In genomic region chr7:28557708-28558107, GRCm38 (mm10) we compare ENCODE assay signal across 14 mouse cellular contexts. TPM values are rescaled to one million over a fixed set of nuclear protein-coding genes. Genes with fewer than 3 reads are reported as not detected.
A peak's percentile ranks its signal among the peaks of the same experiment; 100 is the strongest.
DNase-seq lines count a peak whose midpoint lies in the region; ATAC-seq and TF ChIP-seq lines count a peak whose summit lies in the region.
"Had no signal": no experiment of that assay in that cellular context is flagged by ENCODE, and none has a peak within 500 bp of the region (broad histone marks: within the 10 kb centered on the region; RNA-seq: fewer than 3 reads in every experiment).

No protein-coding gene starts in this region.

- intact Hi-C loops in heart, postnatal 25 days (cut with DNase I) = no loop called here
- intact Hi-C loops in left cerebral cortex, adult 2 months (cut with DNase I) = no loop called here

- no peak for ATAC-seq in heart, postnatal 0 days (ENCODE audit: insufficient read depth, low read depth)
- ATAC-seq in limb, embryonic 13.5 days (ENCODE audit: low FRiP score, low read depth) = peak; percentile 45
- no peak for ATAC-seq in stomach, postnatal 0 days (ENCODE audit: low FRiP score, low TSS enrichment)
- ATAC-seq: Patski had no signal

- DNase-seq in heart, postnatal 0 days (ENCODE audit: low spot score) = no peak
- no peak for DNase-seq in heart, postnatal 25 days (ENCODE audit: low spot score)
- DNase-seq in ES-E14 (ENCODE audit: low read depth, low spot score) = no peak
- no peak for DNase-seq in stomach, postnatal 0 days (ENCODE audit: low spot score)
- no peak for DNase-seq in layer of hippocampus, adult 9-10 months (ENCODE audit: low spot score)
- DNase-seq in left cerebral cortex, adult 2 months (ENCODE audit: extremely low spot score in 1 of 2, low spot score in 2 of 2) = no peak
- DNase-seq in adrenal gland, postnatal 4 days (ENCODE audit: low spot score in 2 of 2) = no peak

- WGBS in heart, postnatal 0 days = 58% methylated on average over 6 of the region's 6 CpGs
- 68% methylated on average over 6 of the region's 6 CpGs for WGBS in limb, embryonic 13.5 days
- WGBS in stomach, postnatal 0 days = 77% methylated on average over 6 of the region's 6 CpGs

- H3K9me3 ChIP-seq in heart, postnatal 0 days (replicated peaks; ENCODE audit: control insufficient read depth, low read length) = no peaks in the 10 kb centered on the region; the same call in 1 of the 2 replicates
- H3K9me3 ChIP-seq in ES-E14 (ENCODE audit: control insufficient read depth, insufficient read depth, low read depth, low read length) = no peaks in the 10 kb centered on the region
- no peaks in the 10 kb centered on the region for H3K9me3 ChIP-seq in limb, embryonic 13.5 days
- H3K9me3 ChIP-seq in stomach, postnatal 0 days (ENCODE audit: control insufficient read depth, low read length) = no peaks in the 10 kb centered on the region
- H3K9me3 ChIP-seq: neural tube, embryonic 13.5 days had no signal

- H3K4me2 ChIP-seq in heart, postnatal 0 days (ENCODE audit: low read depth, low read length) = no peak overlapping the region
- no peak overlapping the region for H3K4me2 ChIP-seq in limb, embryonic 13.5 days (replicated peaks)
- no peak overlapping the region for H3K4me2 ChIP-seq in stomach, postnatal 0 days (replicated peaks; ENCODE audit: low read depth)
- H3K4me2 ChIP-seq: neural tube, embryonic 13.5 days had no signal

- no peaks in the 10 kb centered on the region for H3K4me1 ChIP-seq in heart, postnatal 0 days (ENCODE audit: control insufficient read depth, insufficient read depth)
- peaks cover 10 to 36% of the 10 kb centered on the region in 2 experiments for H3K4me1 ChIP-seq in ES-E14 (ENCODE audit: control insufficient read depth in 2 of 2, insufficient read depth in 2 of 2, low read length in 2 of 2, poor library complexity in 1 of 2)
- H3K4me1 ChIP-seq in limb, embryonic 13.5 days = peaks cover 4% of the 10 kb centered on the region; the same call in 1 of the 2 replicates
- H3K4me1 ChIP-seq in stomach, postnatal 0 days (replicated peaks; ENCODE audit: control insufficient read depth, insufficient read depth) = 0 out of 2 replicates have a peak, but pooled peaks cover 2% of the 10 kb centered on the region

- no peaks in the 10 kb centered on the region for H3K27me3 ChIP-seq in heart, postnatal 0 days (ENCODE audit: control insufficient read depth, insufficient read depth, low read length)
- H3K27me3 ChIP-seq in limb, embryonic 13.5 days = no peaks in the 10 kb centered on the region
- H3K27me3 ChIP-seq in stomach, postnatal 0 days (ENCODE audit: control insufficient read depth, insufficient read depth, low read length) = no peaks in the 10 kb centered on the region
- H3K27me3 ChIP-seq: neural tube, embryonic 13.5 days; Patski had no signal

- H3K4me3 ChIP-seq in heart, postnatal 0 days (ENCODE audit: low read depth, low read length) = no peak overlapping the region
- H3K4me3 ChIP-seq in ES-E14 (ENCODE audit: insufficient read depth in 1 of 2, low read depth in 1 of 2, low read length in 2 of 2, poor library complexity in 1 of 2, severe bottlenecking in 1 of 2) = no peak overlapping the region
- H3K4me3 ChIP-seq in limb, embryonic 13.5 days = no peak overlapping the region
- H3K4me3 ChIP-seq in stomach, postnatal 0 days (ENCODE audit: low read depth, low read length) = no peak overlapping the region
- no peak overlapping the region for H3K4me3 ChIP-seq in left cerebral cortex, adult 2 months
- H3K4me3 ChIP-seq: neural tube, embryonic 13.5 days had no signal

- TF ChIP-seq EP300 in heart, postnatal 0 days (IDR thresholded peaks at IDR 0.05; ENCODE audit: low read depth) = no peak
- TF ChIP-seq EP300 in stomach, postnatal 0 days (optimal IDR thresholded peaks at IDR 0.05) = no peak

- in situ Hi-C loops in ES-E14 (cut with MboI; ENCODE audit: low sequenced_read_pairs in 2 of 2, unreplicated experiment in 2 of 2) = no loop called here

- no peak for TF ChIP-seq CTCF in heart, postnatal 0 days (IDR thresholded peaks at IDR 0.05; ENCODE audit: low read depth)
- no peak for TF ChIP-seq CTCF in stomach, postnatal 0 days (IDR thresholded peaks at IDR 0.05; ENCODE audit: low read depth)
- no peak for TF ChIP-seq CTCF in left cerebral cortex, adult 2 months (IDR thresholded peaks at IDR 0.05)

- H3K9ac ChIP-seq in heart, postnatal 0 days (replicated peaks; ENCODE audit: low read depth, low read length) = no peak overlapping the region
- H3K9ac ChIP-seq in ES-E14 (ENCODE audit: insufficient read depth, low read depth, low read length, poor library complexity, severe bottlenecking) = no peak overlapping the region
- no peak overlapping the region for H3K9ac ChIP-seq in limb, embryonic 13.5 days
- no peak overlapping the region for H3K9ac ChIP-seq in stomach, postnatal 0 days (ENCODE audit: low read length)
- H3K9ac ChIP-seq: neural tube, embryonic 13.5 days had no signal

- peak overlapping the region; percentile 39; the same call in 1 of the 2 replicates for H3K27ac ChIP-seq in heart, postnatal 0 days (ENCODE audit: low read depth)
- 0 out of 2 replicates have a peak overlapping the region, but pooled peaks have one; percentile 26 for H3K27ac ChIP-seq in ES-E14 (ENCODE audit: insufficient read depth, low read depth, low read length, poor library complexity, severe bottlenecking)
- no peak overlapping the region for H3K27ac ChIP-seq in limb, embryonic 13.5 days
- H3K27ac ChIP-seq in stomach, postnatal 0 days (replicated peaks) = 0 out of 2 replicates have a peak overlapping the region, but pooled peaks have one; percentile 13
- H3K27ac ChIP-seq in left cerebral cortex, adult 2 months = no peak overlapping the region
- H3K27ac ChIP-seq: neural tube, embryonic 13.5 days had no signal

- H3K36me3 ChIP-seq in heart, postnatal 0 days (replicated peaks; ENCODE audit: control insufficient read depth, insufficient read depth, low read length) = peaks cover 20% of the 10 kb centered on the region
- H3K36me3 ChIP-seq in ES-E14 (ENCODE audit: control insufficient read depth, insufficient read depth, low read length, poor library complexity, severe bottlenecking) = peaks cover 34% of the 10 kb centered on the region
- peaks cover 41% of the 10 kb centered on the region for H3K36me3 ChIP-seq in limb, embryonic 13.5 days
- peaks cover 10% of the 10 kb centered on the region for H3K36me3 ChIP-seq in stomach, postnatal 0 days (ENCODE audit: control insufficient read depth, insufficient read depth, low read length)

TF ChIP-seq in ES-E14, 5 proteins besides CTCF, POLR2A, EP300 and RAD21 (continues in another document):
- TF ChIP-seq MAFK (IDR thresholded peaks at IDR 0.05; ENCODE audit: insufficient read depth, low read depth, low read length) = no peak
- no peak for TF ChIP-seq ZC3H11A (IDR thresholded peaks at IDR 0.05; ENCODE audit: borderline replicate concordance, low read depth, low read length)
- no peak for TF ChIP-seq CHD2 (IDR thresholded peaks at IDR 0.05; ENCODE audit: low read depth, low read length)
- no peak for TF ChIP-seq HCFC1 (IDR thresholded peaks at IDR 0.05; ENCODE audit: borderline replicate concordance, insufficient read depth, low read length)

RNA-seq across cellular contexts. Expression of gene Nccrp1, which starts 10.7 kb away (rescaled TPM):
- not detected in 2 replicates for total RNA-seq in heart, postnatal 0 days (2014; rRNA removed; ENCODE audit: low replicate concordance)
- polyA plus RNA-seq in heart, postnatal 0 days (2015; fragmentation: Nextera tagmentation; extraction: Ambion mirVana) = not detected in 2 replicates
- total RNA-seq in heart, postnatal 25 days (2021) = not detected
- 0.18 and 0.32 TPM in 2 replicates for total RNA-seq in ES-E14 (2012; rRNA removed)
- polyA plus RNA-seq in limb, embryonic 13.5 days (2015; fragmentation: Nextera tagmentation; extraction: Ambion mirVana) = not detected in 2 replicates
- 20.1 and 27.2 TPM in 2 replicates for polyA plus RNA-seq in stomach, postnatal 0 days (2015; fragmentation: Nextera tagmentation; extraction: Ambion mirVana)
- total RNA-seq in left cerebral cortex, adult 2 months (2021) = under 1 TPM in 1 of 2 experiments, not detected in 1; 0.30 TPM
- total RNA-seq in adrenal gland, postnatal 4 days (2021) = not detected
- polyA plus RNA-seq: neural tube, embryonic 13.5 days; Patski had no signal

RNA-seq across cellular contexts. Expression of gene Sycn, which starts 17.0 kb away (rescaled TPM):
- not detected in 2 replicates for total RNA-seq in heart, postnatal 0 days (2014; rRNA removed; ENCODE audit: low replicate concordance)
- not detected in 2 replicates for polyA plus RNA-seq in heart, postnatal 0 days (2015; fragmentation: Nextera tagmentation; extraction: Ambion mirVana)
- not detected for total RNA-seq in heart, postnatal 25 days (2021)
- not detected in 2 replicates for total RNA-seq in ES-E14 (2012; rRNA removed)
- not detected in 2 replicates for polyA plus RNA-seq in limb, embryonic 13.5 days (2015; fragmentation: Nextera tagmentation; extraction: Ambion mirVana)
- 87.1 and 87.6 TPM in 2 replicates for polyA plus RNA-seq in stomach, postnatal 0 days (2015; fragmentation: Nextera tagmentation; extraction: Ambion mirVana)
- total RNA-seq in left cerebral cortex, adult 2 months (2021) = not detected
- 100 to 1,000 TPM in 1 of 2 experiments, not detected in 1; 117 TPM for total RNA-seq in adrenal gland, postnatal 4 days (2021)
- total RNA-seq: adrenal gland, postnatal 36 days; left cerebral cortex, postnatal 36 days had no signal
- polyA plus RNA-seq: neural tube, embryonic 13.5 days; Patski had no signal

RNA-seq across cellular contexts. Expression of gene Ifnl3, which starts 35.1 kb away (rescaled TPM):
- total RNA-seq in heart, postnatal 0 days (2014; rRNA removed; ENCODE audit: low replicate concordance) = not detected in 2 replicates
- polyA plus RNA-seq in heart, postnatal 0 days (2015; fragmentation: Nextera tagmentation; extraction: Ambion mirVana) = not detected in 2 replicates
- not detected for total RNA-seq in heart, postnatal 25 days (2021)
- not detected in 2 replicates for total RNA-seq in ES-E14 (2012; rRNA removed)
- not detected in 2 replicates for polyA plus RNA-seq in limb, embryonic 13.5 days (2015; fragmentation: Nextera tagmentation; extraction: Ambion mirVana)
- not detected in 2 replicates for polyA plus RNA-seq in stomach, postnatal 0 days (2015; fragmentation: Nextera tagmentation; extraction: Ambion mirVana)
- not detected for total RNA-seq in left cerebral cortex, adult 2 months (2021)
- not detected for total RNA-seq in adrenal gland, postnatal 4 days (2021)
- total RNA-seq: adrenal gland, postnatal 36 days; left cerebral cortex, postnatal 36 days had no signal
- polyA plus RNA-seq: large intestine, adult 2 months; neural tube, embryonic 13.5 days; Patski; stomach, embryonic 16.5 days had no signal

RNA-seq across cellular contexts. Expression of gene Samd4b, which starts 40.2 kb away (rescaled TPM):
- 37.0 and 53.5 TPM in 2 replicates for total RNA-seq in heart, postnatal 0 days (2014; rRNA removed; ENCODE audit: low replicate concordance)
- polyA plus RNA-seq in heart, postnatal 0 days (2015; fragmentation: Nextera tagmentation; extraction: Ambion mirVana) = 12.3 and 12.4 TPM in 2 replicates
- total RNA-seq in heart, postnatal 25 days (2021) = 10 to 100 TPM; 22.6 to 22.8 TPM
- 26.9 and 30.3 TPM in 2 replicates for total RNA-seq in ES-E14 (2012; rRNA removed)
- 26.7 and 31.7 TPM in 2 replicates for polyA plus RNA-seq in limb, embryonic 13.5 days (2015; fragmentation: Nextera tagmentation; extraction: Ambion mirVana)
- 9.8 and 12.0 TPM in 2 replicates for polyA plus RNA-seq in stomach, postnatal 0 days (2015; fragmentation: Nextera tagmentation; extraction: Ambion mirVana)
- total RNA-seq in left cerebral cortex, adult 2 months (2021) = 10 to 100 TPM; 74.9 to 78.9 TPM
- 10 to 100 TPM; 56.0 to 59.0 TPM for total RNA-seq in adrenal gland, postnatal 4 days (2021)

RNA-seq across cellular contexts. Expression of gene Pak4, which starts 40.3 kb away (rescaled TPM):
- 12.7 and 17.1 TPM in 2 replicates for total RNA-seq in heart, postnatal 0 days (2014; rRNA removed; ENCODE audit: low replicate concordance)
- polyA plus RNA-seq in heart, postnatal 0 days (2015; fragmentation: Nextera tagmentation; extraction: Ambion mirVana) = 11.3 and 12.0 TPM in 2 replicates
- total RNA-seq in heart, postnatal 25 days (2021) = 1 to 10 TPM; 8.4 to 8.8 TPM
- 31.9 and 32.2 TPM in 2 replicates for total RNA-seq in ES-E14 (2012; rRNA removed)
- polyA plus RNA-seq in limb, embryonic 13.5 days (2015; fragmentation: Nextera tagmentation; extraction: Ambion mirVana) = 33.2 and 33.4 TPM in 2 replicates
- 33.9 and 34.1 TPM in 2 replicates for polyA plus RNA-seq in stomach, postnatal 0 days (2015; fragmentation: Nextera tagmentation; extraction: Ambion mirVana)
- 1 to 10 TPM; 8.2 to 9.8 TPM for total RNA-seq in left cerebral cortex, adult 2 months (2021)
- total RNA-seq in adrenal gland, postnatal 4 days (2021) = 10 to 100 TPM; 32.0 to 36.6 TPM

Comparison
In these comparisons a context has a peak if more than half of its experiments do, and no peak if none do; other contexts are left out.
1. H3K27ac ChIP-seq: peak in heart, postnatal 0 days (single experiment), ES-E14 (single experiment) and stomach, postnatal 0 days (single experiment); none in limb, embryonic 13.5 days (single experiment) and left cerebral cortex, adult 2 months (single experiment).